Mouse (Mus musculus) heart, adult 2 months (tissue): ENCODE results near the gene Zmiz1. TPM values are rescaled to one million over a fixed set of nuclear protein-coding genes. Genes with fewer than 3 reads are reported as not detected.

Experiments
- DNase-seq, 2 experiments: peaks; one replicate each; pipeline ENCODE4 v3.0.0; 2021
- H3K27ac ChIP-seq: fragments of 200-600 bp; 2 replicates; pipeline ENCODE4 v1.8.1; 2022
- H3K27me3 ChIP-seq: fragments of 200-500 bp; 2 replicates; pipeline ENCODE4 v1.6.1; 2012; ENCODE audit warnings: mild to moderate bottlenecking, low read length, inconsistent platforms, mixed read lengths; ENCODE audit not compliant: control insufficient read depth, insufficient read depth
- H3K36me3 ChIP-seq: fragments of 200-500 bp; 2 replicates; pipeline ENCODE4 v1.6.1; 2012; ENCODE audit warnings: low read length, inconsistent platforms; ENCODE audit not compliant: control insufficient read depth, insufficient read depth
- H3K4me1 ChIP-seq: fragments of 200-500 bp; 2 replicates; pipeline ENCODE4 v1.6.1; 2011; ENCODE audit warnings: low read length; ENCODE audit not compliant: control insufficient read depth, insufficient read depth
- H3K4me3 ChIP-seq: fragments of 200-600 bp; 2 replicates; pipeline ENCODE4 v1.8.1; 2022
- H3K79me2 ChIP-seq: fragments of 200-500 bp; replicated peaks from 2 replicates; pipeline ENCODE4 v1.6.1; 2012; ENCODE audit warnings: mild to moderate bottlenecking, inconsistent platforms, low read length, moderate library complexity, mixed read lengths; ENCODE audit not compliant: control insufficient read depth, insufficient read depth
- H3K9ac ChIP-seq: fragments of 200-500 bp; 2 replicates; pipeline ENCODE4 v1.6.1; 2012; ENCODE audit warnings: low read depth, mild to moderate bottlenecking, control low read depth, inconsistent platforms, low read length, mixed read lengths
- CTCF ChIP-seq: fragments of 200-600 bp; IDR thresholded peaks from 2 replicates; pipeline ENCODE4 v1.8.1; 2022; ENCODE audit warnings: antibody characterized with exemption, mild to moderate bottlenecking, moderate library complexity
- EP300 ChIP-seq: fragments of 200-500 bp; IDR thresholded peaks from 2 replicates; pipeline ENCODE4 v1.6.1; 2011; ENCODE audit warnings: low read depth, low read length, control low read depth; ENCODE audit not compliant: insufficient read depth
- POLR2A ChIP-seq: fragments of 200-500 bp; IDR thresholded peaks from 2 replicates; pipeline ENCODE4 v1.6.1; 2011; ENCODE audit warnings: mild to moderate bottlenecking, low read depth, low read length, control low read depth; ENCODE audit not compliant: insufficient read depth
- WGBS: fragments of 180-500 bp; shearing (Covaris S2); methylation state at CpG from one replicate; pipeline ENCODE4 v1.1.7; 2018; 5-methylcytosine and 5-hydroxymethylcytosine counted together
- intact Hi-C: fragments of 180-260 bp; cut with DNase I; formaldehyde crosslinking; loops from one replicate; pipeline ENCODE4 v1.15.1; 2025
- polyA plus RNA-seq: library from polyadenylated mRNA; depleted of rRNA; stranded (reverse); fragments of >200 nt; gene quantifications from 2 replicates; pipeline ENCODE4 v1.2.3, GENCODE M21; 2012
- total RNA-seq, 2 experiments: library from RNA; stranded (reverse); gene quantifications; 2 replicates each; pipeline ENCODE4 v1.2.3; 2021

The Zmiz1 gene
- total and polyA plus RNA-seq, 3 experiments = 27.1 to 42.0 (median 40.7) TPM

GRCm38 (mm10) chr14:25583899-25584298 is 124.9 kb downstream of the Zmiz1 start:
- no peaks in the 10 kb centered on the region for H3K27me3 ChIP-seq
- DNase-seq = peak in 1 of 2 experiments; percentile 69
- H3K4me1 ChIP-seq = peaks cover 29% of the 10 kb centered on the region
- 41% methylated on average over 10 of the region's 10 CpGs for WGBS
- H3K36me3 ChIP-seq = peaks cover 8% of the 10 kb centered on the region; the same call in 1 of the 2 replicates
- no peaks in the 10 kb centered on the region for H3K79me2 ChIP-seq
- H3K27ac ChIP-seq = no peak overlapping the region
- intact Hi-C loops = no loop called here
- TF ChIP-seq POLR2A (no peak), CTCF (no peak), EP300 (0 out of 2 replicates have a peak, but pooled peaks have one; percentile 39)
- H3K4me3 ChIP-seq = no peak overlapping the region
- no peak overlapping the region for H3K9ac ChIP-seq

DNA sequence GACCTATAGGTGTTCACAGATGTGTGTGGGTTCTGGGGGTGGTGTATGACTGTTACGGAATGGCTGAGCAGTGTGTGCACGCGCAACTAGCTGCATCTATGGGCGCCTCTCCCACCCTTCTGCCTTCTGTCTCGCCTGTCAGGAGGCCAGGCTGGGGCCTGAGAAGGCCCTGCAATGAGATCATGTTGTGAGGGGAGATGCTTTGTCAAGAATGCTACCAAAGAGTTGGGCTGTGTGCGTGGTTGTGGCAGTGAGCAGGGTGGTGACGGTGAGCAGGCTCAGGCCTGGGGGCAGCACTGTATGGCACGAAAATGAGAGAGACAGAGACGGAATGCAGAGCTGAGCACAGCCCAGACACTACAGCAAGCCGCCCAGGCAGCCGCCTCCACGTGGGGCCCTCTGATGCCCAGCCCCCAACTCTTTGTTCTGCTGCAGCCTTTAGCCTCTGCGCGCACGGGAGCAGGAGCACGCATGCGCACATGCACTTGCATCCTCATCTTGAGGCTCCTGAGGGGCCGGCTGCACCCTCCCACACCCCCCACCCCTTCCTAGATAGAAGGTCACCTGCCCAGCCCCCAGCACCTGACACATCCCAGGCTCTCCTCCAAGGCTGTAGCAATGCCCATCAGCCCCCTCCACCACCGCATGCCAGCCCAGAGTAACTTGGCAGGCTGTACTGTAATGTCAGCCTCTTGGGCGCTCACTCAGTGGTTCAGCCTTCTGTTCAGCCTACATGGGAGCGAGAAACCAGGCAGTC is 126.7 kb downstream of the Zmiz1 start:
- peak in 1 of 2 experiments; percentile 73 for DNase-seq
- no peaks in the 10 kb centered on the region for H3K27me3 ChIP-seq
- H3K79me2 ChIP-seq = no peaks in the 10 kb centered on the region
- H3K9ac ChIP-seq = 0 out of 2 replicates have a peak overlapping the region, but pooled peaks have one; percentile 8
- TF ChIP-seq CTCF (no peak), EP300 (peak; percentile 59), POLR2A (no peak)
- WGBS = 54% methylated on average over 21 of the region's 21 CpGs
- H3K4me3 ChIP-seq = no peak overlapping the region
- peaks cover 38% of the 10 kb centered on the region for H3K4me1 ChIP-seq
- intact Hi-C loops = loop anchor here (2.0 to 5.0 kb wide), 3 partner anchors 43 to 107 kb away; partner anchors contain the start of gene Ppif
- H3K36me3 ChIP-seq = peaks cover 8% of the 10 kb centered on the region; the same call in 1 of the 2 replicates
- H3K27ac ChIP-seq = peak overlapping the region; percentile 87

DNA sequence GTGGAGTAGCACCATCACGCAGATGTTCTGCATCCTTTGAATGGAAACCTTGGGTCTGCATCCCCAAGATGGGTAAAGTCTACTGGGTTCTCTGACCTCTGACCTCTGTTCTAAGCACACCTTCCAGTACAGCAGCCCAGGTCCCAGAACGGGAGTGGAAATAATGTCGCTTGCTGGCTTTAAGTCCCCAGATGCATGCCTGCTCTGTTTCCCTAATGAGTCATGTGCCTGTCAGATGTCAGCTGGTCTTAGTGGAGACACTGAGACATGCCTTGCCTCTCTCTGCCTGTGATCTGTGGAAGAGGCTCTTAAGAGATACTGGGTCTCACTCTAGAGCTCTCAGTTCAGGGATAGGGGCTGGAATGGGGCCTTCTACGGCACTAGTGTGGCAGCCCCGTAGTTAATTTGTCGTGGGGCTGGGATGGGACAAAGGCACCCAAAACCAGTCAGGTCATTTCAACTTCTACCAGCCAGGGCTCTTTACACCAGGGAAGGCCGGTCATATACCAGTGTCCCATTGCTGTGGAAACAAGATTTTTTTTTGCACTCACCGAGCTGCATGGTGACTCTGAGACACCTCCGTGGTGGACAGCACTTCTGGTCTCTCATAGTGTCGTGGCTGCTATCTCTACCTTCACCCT is 128.0 kb downstream of the Zmiz1 start:
- TF ChIP-seq CTCF (no peak), POLR2A (no peak), EP300 (no peak)
- intact Hi-C loops = loop anchor here (1.0 to 5.0 kb wide), 4 partner anchors 19 to 105 kb away; partner anchors contain the start of gene Ppif
- Histone ChIP-seq H3K79me2 (no peaks in the 10 kb centered on the region), H3K4me3 (no peak overlapping the region), H3K27me3 (no peaks in the 10 kb centered on the region), H3K4me1 (peaks cover 38% of the 10 kb centered on the region), H3K9ac (peak overlapping the region; percentile 48), H3K27ac (peak overlapping the region; percentile 87), H3K36me3 (peaks cover 8% of the 10 kb centered on the region; the same call in 1 of the 2 replicates)
- WGBS = 19% methylated on average over 10 of the region's 10 CpGs
- DNase-seq = no peak

- H3K36me3 ChIP-seq = peaks cover 8% of the 10 kb centered on the region; the same call in 1 of the 2 replicates
- peak overlapping the region; percentile 48 for H3K9ac ChIP-seq
- 11% methylated on average over 6 of the region's 6 CpGs for WGBS
- no peaks in the 10 kb centered on the region for H3K27me3 ChIP-seq
- intact Hi-C loops = loop anchor here (1.0 to 5.0 kb wide), 4 partner anchors 19 to 105 kb away; partner anchors contain the start of gene Ppif
- peaks cover 38% of the 10 kb centered on the region for H3K4me1 ChIP-seq
- no peaks in the 10 kb centered on the region for H3K79me2 ChIP-seq
- DNase-seq = peak; percentile 67 to 75
- TF ChIP-seq POLR2A (0 out of 2 replicates have a peak, but pooled peaks have one; percentile 34), CTCF (no peak)
- peak overlapping the region; percentile 87 for H3K27ac ChIP-seq
- no peak overlapping the region for H3K4me3 ChIP-seq
Observed at GRCm38 (mm10) chr14:25587487-25588001, 128.6 kb downstream of the Zmiz1 start.

GRCm38 (mm10) chr14:25588156-25588555 is 129.2 kb downstream of the Zmiz1 start:
- intact Hi-C loops = loop anchor here (5.0 kb wide), 2 partner anchors 59 to 104 kb away; partner anchors contain the start of gene Ppif
- DNase-seq = no peak
- no peaks in the 10 kb centered on the region for H3K79me2 ChIP-seq
- H3K27me3 ChIP-seq = no peaks in the 10 kb centered on the region
- 22% methylated on average over 2 of the region's 2 CpGs for WGBS
- TF ChIP-seq CTCF = no peak
- no peak for TF ChIP-seq EP300
- no peak for TF ChIP-seq POLR2A
- peak overlapping the region; percentile 9; the same call in 1 of the 2 replicates for H3K9ac ChIP-seq
- peaks cover 39% of the 10 kb centered on the region for H3K4me1 ChIP-seq
- H3K36me3 ChIP-seq = peaks cover 8% of the 10 kb centered on the region; the same call in 1 of the 2 replicates
- H3K27ac ChIP-seq = peak overlapping the region; percentile 87
- no peak overlapping the region for H3K4me3 ChIP-seq
